Mouse (Mus musculus) lung, postnatal 25 days (tissue): ENCODE results near the gene Morn4.
"Not testable (repeated sequence)": the region's sequence is repeated elsewhere in the genome, so short reads cannot be mapped to it uniquely, and the experiment has no call there.

Experiments
- DNase-seq: peaks from one replicate; pipeline ENCODE4 v3.0.0; 2022; ENCODE audit warnings: low spot score

The Morn4 gene

GRCm38 (mm10) chr19:42085690-42086089 is 467 bp downstream of the Morn4 start:
- no peak for DNase-seq

GRCm38 (mm10) chr19:42081613-42082012 is 4.5 kb downstream of the Morn4 start:
- not testable (repeated sequence) for DNase-seq

GRCm38 (mm10) chr19:42080469-42080868 is 5.7 kb downstream of the Morn4 start:
- DNase-seq: no peak

- DNase-seq: no peak
Observed at GRCm38 (mm10) chr19:42079950-42080349, 6.2 kb downstream of the Morn4 start.

GRCm38 (mm10) chr19:42079006-42079405 is 7.2 kb downstream of the Morn4 start:
- no peak for DNase-seq

GRCm38 (mm10) chr19:42078566-42078965 is 7.6 kb downstream of the Morn4 start:
- DNase-seq: no peak

GRCm38 (mm10) chr19:42075992-42076391 is 10.2 kb downstream of the Morn4 start:
- DNase-seq: no peak

GRCm38 (mm10) chr19:42075051-42075450 is 11.1 kb downstream of the Morn4 start:
- no peak for DNase-seq

- DNase-seq: no peak
Observed at GRCm38 (mm10) chr19:42072802-42073201, 13.4 kb downstream of the Morn4 start.

GRCm38 (mm10) chr19:42071886-42072608 is 14.1 kb downstream of the Morn4 start:
- DNase-seq: no peak

GRCm38 (mm10) chr19:42071221-42071620 is 14.9 kb downstream of the Morn4 start:
- no peak for DNase-seq

GRCm38 (mm10) chr19:42069241-42069525 is 17.0 kb downstream of the Morn4 start:
- peak; percentile 45 for DNase-seq

- peak; percentile 75 for DNase-seq
Observed at GRCm38 (mm10) chr19:42068441-42069240, 17.5 kb downstream of the Morn4 start.

GRCm38 (mm10) chr19:42061443-42061842 is 24.7 kb downstream of the Morn4 start:
- DNase-seq: no peak

- DNase-seq: no peak
Observed at GRCm38 (mm10) chr19:42058426-42058825, 27.7 kb downstream of the Morn4 start.

- no peak for DNase-seq
Observed at GRCm38 (mm10) chr19:42056719-42057409, 29.3 kb downstream of the Morn4 start.

GRCm38 (mm10) chr19:42055881-42056280 is 30.3 kb downstream of the Morn4 start:
- no peak for DNase-seq

- DNase-seq: peak; percentile 37
Observed at GRCm38 (mm10) chr19:42054255-42054654, 31.9 kb downstream of the Morn4 start.

GRCm38 (mm10) chr19:42051948-42052347 is 34.2 kb downstream of the Morn4 start, which contains the start of gene 4933411K16Rik:
Gene 4933411K16Rik, plus strand, starts transcription at chr19:42052248.
- DNase-seq: no peak

- DNase-seq: no peak
Observed at GRCm38 (mm10) chr19:42051351-42051750, 34.8 kb downstream of the Morn4 start.

- DNase-seq: no peak
Observed at GRCm38 (mm10) chr19:42050251-42050650, 35.9 kb downstream of the Morn4 start.

GRCm38 (mm10) chr19:42045269-42046102 is 40.7 kb downstream of the Morn4 start, which contains the start of gene Hoga1:
Gene Hoga1, plus strand, starts transcription at chr19:42045610.
- DNase-seq: peak; percentile 91
